Mouse (Mus musculus): ENCODE measurements around the gene Pkp4. TPM values are rescaled to one million over a fixed set of nuclear protein-coding genes. Genes with fewer than 3 reads are reported as not detected.

Pkp4 gene
- polyA plus RNA-seq, 1 experiment from 2014 or later = 17.4 TPM

GRCm38 (mm10) chr2:59338926-59339325, 178.3 kb downstream of the Pkp4 start:
- H3K36me3 ChIP-seq (replicated peaks; ENCODE audit: control insufficient read depth, insufficient read depth, low read depth, low read length) = no peaks in the 10 kb centered on the region; the same call in 1 of the 2 replicates
- no peak overlapping the region for H3K4me3 ChIP-seq (ENCODE audit: low read depth, low read length)
- WGBS = 83% methylated on average over 8 of the region's 8 CpGs
- H3K27ac ChIP-seq (replicated peaks; ENCODE audit: low read depth, low read length) = no peak overlapping the region
- DNase-seq (ENCODE audit: low spot score) (no peak), ATAC-seq (replicated peaks; ENCODE audit: insufficient number of reproducible peaks, low FRiP score, low TSS enrichment, low read depth) (no peak)
- no peaks in the 10 kb centered on the region for H3K9me3 ChIP-seq (replicated peaks; ENCODE audit: control insufficient read depth, low read length)
- H3K4me2 ChIP-seq (ENCODE audit: low read depth, low read length) = no peak overlapping the region
- no peaks in the 10 kb centered on the region for H3K27me3 ChIP-seq (ENCODE audit: control insufficient read depth, insufficient read depth, low read length)
- H3K4me1 ChIP-seq (ENCODE audit: control insufficient read depth, insufficient read depth, low read length) = no peaks in the 10 kb centered on the region
- H3K9ac ChIP-seq (replicated peaks; ENCODE audit: low read length) = no peak overlapping the region

- Histone ChIP-seq H3K27ac (replicated peaks; ENCODE audit: low read depth, low read length) (no peak overlapping the region), H3K4me1 (ENCODE audit: control insufficient read depth, insufficient read depth, low read length) (no peaks in the 10 kb centered on the region), H3K4me2 (ENCODE audit: low read depth, low read length) (no peak overlapping the region), H3K4me3 (ENCODE audit: low read depth, low read length) (no peak overlapping the region), H3K27me3 (ENCODE audit: control insufficient read depth, insufficient read depth, low read length) (no peaks in the 10 kb centered on the region), H3K9me3 (replicated peaks; ENCODE audit: control insufficient read depth, low read length) (no peaks in the 10 kb centered on the region), H3K9ac (replicated peaks; ENCODE audit: low read length) (no peak overlapping the region), H3K36me3 (replicated peaks; ENCODE audit: control insufficient read depth, insufficient read depth, low read depth, low read length) (peaks cover 2% of the 10 kb centered on the region; the same call in 1 of the 2 replicates)
- ATAC-seq (replicated peaks; ENCODE audit: insufficient number of reproducible peaks, low FRiP score, low TSS enrichment, low read depth) = no peak
- DNase-seq (ENCODE audit: low spot score) = no peak
- WGBS = 82% methylated on average over 5 of the region's 5 CpGs
Measured at GRCm38 (mm10) chr2:59339776-59340539, 179.3 kb downstream of the Pkp4 start.

GRCm38 (mm10) chr2:59340878-59341277, 180.2 kb downstream of the Pkp4 start:
- H3K27me3 ChIP-seq (ENCODE audit: control insufficient read depth, insufficient read depth, low read length) = no peaks in the 10 kb centered on the region
- no peak overlapping the region for H3K4me2 ChIP-seq (ENCODE audit: low read depth, low read length)
- no peak overlapping the region for H3K9ac ChIP-seq (replicated peaks; ENCODE audit: low read length)
- ATAC-seq (replicated peaks; ENCODE audit: insufficient number of reproducible peaks, low FRiP score, low TSS enrichment, low read depth) (no peak), DNase-seq (ENCODE audit: low spot score) (no peak)
- no peaks in the 10 kb centered on the region for H3K9me3 ChIP-seq (replicated peaks; ENCODE audit: control insufficient read depth, low read length)
- H3K27ac ChIP-seq (replicated peaks; ENCODE audit: low read depth, low read length) = no peak overlapping the region
- H3K4me1 ChIP-seq (ENCODE audit: control insufficient read depth, insufficient read depth, low read length) = no peaks in the 10 kb centered on the region
- H3K36me3 ChIP-seq (replicated peaks; ENCODE audit: control insufficient read depth, insufficient read depth, low read depth, low read length) = peaks cover 2% of the 10 kb centered on the region; the same call in 1 of the 2 replicates
- WGBS = 90% methylated on average over 1 of the region's 1 CpGs
- H3K4me3 ChIP-seq (ENCODE audit: low read depth, low read length) = no peak overlapping the region

DNA sequence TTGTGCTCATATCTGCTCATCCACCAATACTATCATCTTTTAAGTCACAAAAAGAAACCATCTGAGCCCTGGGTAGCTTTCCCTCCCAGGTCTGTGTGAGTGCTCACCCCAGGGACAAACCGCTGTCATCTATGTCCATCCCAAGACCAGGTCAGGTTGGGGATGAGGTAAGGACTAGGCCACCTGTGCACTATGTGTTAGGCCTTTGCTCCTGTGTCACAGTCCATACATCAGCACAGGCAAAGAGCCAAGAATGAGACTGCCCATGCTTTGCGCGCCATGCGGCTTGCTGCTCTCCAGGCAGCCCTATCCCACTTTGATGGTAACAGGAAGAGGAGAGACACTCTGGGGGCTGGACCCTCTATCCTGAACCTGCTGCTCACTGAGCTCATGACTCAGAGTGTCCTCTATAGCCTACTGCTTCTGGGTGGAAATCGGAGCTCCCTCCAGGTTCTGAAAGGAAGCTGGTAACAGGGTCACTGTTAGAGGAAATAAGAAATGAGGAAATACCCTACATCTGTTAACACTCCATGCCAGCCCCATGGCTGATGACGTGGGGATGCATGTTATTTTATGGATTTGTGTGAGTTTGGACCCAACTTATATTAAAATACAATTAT, 182.1 kb downstream of the Pkp4 start:
- no peak for ATAC-seq (replicated peaks; ENCODE audit: insufficient number of reproducible peaks, low FRiP score, low TSS enrichment, low read depth)

DNA sequence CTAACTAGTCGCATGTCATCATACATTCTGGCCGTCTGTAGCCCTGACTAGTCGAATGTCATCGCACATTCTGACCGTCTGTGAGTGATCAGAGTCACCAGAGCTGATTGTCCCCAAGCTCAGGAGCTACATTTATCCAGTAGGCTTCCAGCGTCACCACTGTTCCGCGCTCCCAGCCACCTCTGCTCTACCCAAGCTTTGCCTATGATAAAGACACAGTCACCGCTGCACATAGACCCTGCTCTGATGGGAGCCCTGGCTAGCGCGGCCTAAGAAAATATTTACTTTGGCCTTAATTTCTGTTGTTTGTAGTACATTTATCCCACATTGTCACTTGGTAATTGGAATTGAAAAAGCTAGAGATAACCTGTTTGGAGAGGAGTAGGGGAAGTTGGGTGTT, 183.2 kb downstream of the Pkp4 start:
- no peak overlapping the region for H3K4me3 ChIP-seq (ENCODE audit: low read depth, low read length)
- no peaks in the 10 kb centered on the region for H3K9me3 ChIP-seq (replicated peaks; ENCODE audit: control insufficient read depth, low read length)
- DNase-seq (ENCODE audit: low spot score) (no peak), ATAC-seq (replicated peaks; ENCODE audit: insufficient number of reproducible peaks, low FRiP score, low TSS enrichment, low read depth) (no peak)
- peaks cover 2% of the 10 kb centered on the region; the same call in 1 of the 2 replicates for H3K36me3 ChIP-seq (replicated peaks; ENCODE audit: control insufficient read depth, insufficient read depth, low read depth, low read length)
- no peak overlapping the region for H3K9ac ChIP-seq (replicated peaks; ENCODE audit: low read length)
- no peaks in the 10 kb centered on the region for H3K27me3 ChIP-seq (ENCODE audit: control insufficient read depth, insufficient read depth, low read length)
- H3K4me1 ChIP-seq (ENCODE audit: control insufficient read depth, insufficient read depth, low read length) = no peaks in the 10 kb centered on the region
- 91% methylated on average over 11 of the region's 11 CpGs for WGBS
- no peak overlapping the region for H3K27ac ChIP-seq (replicated peaks; ENCODE audit: low read depth, low read length)
- no peak overlapping the region for H3K4me2 ChIP-seq (ENCODE audit: low read depth, low read length)

More for the DNA sequence above, 182.1 kb downstream of the Pkp4 start:
- no peak overlapping the region for H3K4me3 ChIP-seq (ENCODE audit: low read depth, low read length)
- no peaks in the 10 kb centered on the region for H3K27me3 ChIP-seq (ENCODE audit: control insufficient read depth, insufficient read depth, low read length)
- WGBS = 93% methylated on average over 6 of the region's 6 CpGs
- H3K9ac ChIP-seq (replicated peaks; ENCODE audit: low read length) = no peak overlapping the region
- DNase-seq (ENCODE audit: low spot score) = no peak
- H3K4me1 ChIP-seq (ENCODE audit: control insufficient read depth, insufficient read depth, low read length) = no peaks in the 10 kb centered on the region
- H3K27ac ChIP-seq (replicated peaks; ENCODE audit: low read depth, low read length) = no peak overlapping the region
- peaks cover 2% of the 10 kb centered on the region; the same call in 1 of the 2 replicates for H3K36me3 ChIP-seq (replicated peaks; ENCODE audit: control insufficient read depth, insufficient read depth, low read depth, low read length)
- no peak overlapping the region for H3K4me2 ChIP-seq (ENCODE audit: low read depth, low read length)
- H3K9me3 ChIP-seq (replicated peaks; ENCODE audit: control insufficient read depth, low read length) = no peaks in the 10 kb centered on the region

GRCm38 (mm10) chr2:59344699-59345098, 184.0 kb downstream of the Pkp4 start:
- WGBS = 94% methylated on average over 13 of the region's 13 CpGs
- no peak for ATAC-seq (replicated peaks; ENCODE audit: insufficient number of reproducible peaks, low FRiP score, low TSS enrichment, low read depth)
- no peaks in the 10 kb centered on the region for H3K27me3 ChIP-seq (ENCODE audit: control insufficient read depth, insufficient read depth, low read length)

DNA sequence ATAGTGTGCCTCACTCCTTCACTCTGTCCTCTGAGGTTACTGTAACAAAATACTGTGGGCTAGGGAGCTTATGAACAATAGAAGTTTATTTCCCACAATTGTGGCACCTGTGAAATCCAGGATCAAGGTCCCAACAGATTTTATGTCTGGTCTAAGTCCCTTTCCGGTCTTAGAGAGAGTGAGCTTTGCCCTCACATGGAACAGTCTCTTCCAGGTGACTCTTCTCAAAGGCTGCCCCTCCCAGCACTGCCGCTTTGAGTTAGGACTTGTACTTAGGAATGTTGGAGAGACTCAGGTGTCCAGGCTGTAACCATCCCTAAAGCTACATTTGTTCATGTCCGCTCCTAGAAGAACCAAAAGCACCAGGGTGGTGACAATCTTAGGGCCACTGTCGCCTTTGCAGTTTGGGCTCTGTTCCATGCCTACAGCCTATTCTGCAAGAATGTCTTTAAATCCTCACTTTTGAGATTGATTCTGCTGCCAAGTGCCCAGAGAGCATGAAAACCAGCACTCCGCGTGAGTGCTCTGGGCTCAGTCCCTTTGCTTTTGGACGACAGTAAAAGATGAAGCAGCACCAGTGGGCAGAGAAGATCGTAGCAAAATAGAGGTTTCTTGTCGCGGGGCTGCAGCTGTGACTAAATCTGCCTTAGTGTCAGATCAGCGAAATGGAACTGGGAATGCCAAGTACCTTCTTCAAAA, 184.6 kb downstream of the Pkp4 start:
- Histone ChIP-seq H3K27me3 (ENCODE audit: control insufficient read depth, insufficient read depth, low read length) (no peaks in the 10 kb centered on the region), H3K4me1 (ENCODE audit: control insufficient read depth, insufficient read depth, low read length) (no peaks in the 10 kb centered on the region), H3K36me3 (replicated peaks; ENCODE audit: control insufficient read depth, insufficient read depth, low read depth, low read length) (peaks cover 2% of the 10 kb centered on the region; the same call in 1 of the 2 replicates), H3K9ac (replicated peaks; ENCODE audit: low read length) (no peak overlapping the region), H3K4me3 (ENCODE audit: low read depth, low read length) (no peak overlapping the region), H3K27ac (replicated peaks; ENCODE audit: low read depth, low read length) (no peak overlapping the region), H3K4me2 (ENCODE audit: low read depth, low read length) (no peak overlapping the region), H3K9me3 (replicated peaks; ENCODE audit: control insufficient read depth, low read length) (no peaks in the 10 kb centered on the region)
- WGBS = 92% methylated on average over 11 of the region's 11 CpGs
- DNase-seq (ENCODE audit: low spot score) = no peak
- no peak for ATAC-seq (replicated peaks; ENCODE audit: insufficient number of reproducible peaks, low FRiP score, low TSS enrichment, low read depth)

More at GRCm38 (mm10) chr2:59344699-59345098, 184.0 kb downstream of the Pkp4 start:
- H3K4me2 ChIP-seq (ENCODE audit: low read depth, low read length) = no peak overlapping the region
- no peak overlapping the region for H3K27ac ChIP-seq (replicated peaks; ENCODE audit: low read depth, low read length)
- no peak overlapping the region for H3K4me3 ChIP-seq (ENCODE audit: low read depth, low read length)
- H3K4me1 ChIP-seq (ENCODE audit: control insufficient read depth, insufficient read depth, low read length) = no peaks in the 10 kb centered on the region
- DNase-seq (ENCODE audit: low spot score) = no peak
- H3K9me3 ChIP-seq (replicated peaks; ENCODE audit: control insufficient read depth, low read length) = no peaks in the 10 kb centered on the region
- H3K36me3 ChIP-seq (replicated peaks; ENCODE audit: control insufficient read depth, insufficient read depth, low read depth, low read length) = peaks cover 2% of the 10 kb centered on the region; the same call in 1 of the 2 replicates
- H3K9ac ChIP-seq (replicated peaks; ENCODE audit: low read length) = no peak overlapping the region

Data from embryonic facial prominence, embryonic 11.5 days (tissue).